Mouse (Mus musculus) stomach, embryonic 15.5 days (tissue): ENCODE results near the gene Ltbp2. TPM values are rescaled to one million over a fixed set of nuclear protein-coding genes. Genes with fewer than 3 reads are reported as not detected.

ENCODE experiments used
- ATAC-seq: fragments of 200-750 bp; cut with Nextera tagmentation; 2 replicates; pipeline ENCODE4 v1.8.0; 2017; ENCODE audit warnings: low read depth, moderate number of reproducible peaks, moderate TSS enrichment; ENCODE audit not compliant: insufficient read depth, low FRiP score
- H3K27ac ChIP-seq: fragments of 300-500 bp; sonication (generic); 2 replicates; pipeline ENCODE4 v1.5.1; 2015; ENCODE audit warnings: mild to moderate bottlenecking, inconsistent platforms
- H3K27me3 ChIP-seq: fragments of 300-500 bp; sonication (generic); replicated peaks from 2 replicates; pipeline ENCODE4 v1.6.1; 2015; ENCODE audit warnings: inconsistent platforms
- H3K36me3 ChIP-seq: fragments of 300-500 bp; sonication (generic); 2 replicates; pipeline ENCODE4 v1.6.1; 2015; ENCODE audit warnings: inconsistent platforms
- H3K4me1 ChIP-seq: fragments of 300-500 bp; sonication (generic); 2 replicates; pipeline ENCODE4 v1.6.1; 2015; ENCODE audit warnings: inconsistent platforms
- H3K4me2 ChIP-seq: fragments of 300-500 bp; sonication (generic); 2 replicates; pipeline ENCODE4 v1.6.1; 2015; ENCODE audit warnings: mild to moderate bottlenecking, inconsistent platforms
- H3K4me3 ChIP-seq: fragments of 300-500 bp; sonication (generic); replicated peaks from 2 replicates; pipeline ENCODE4 v1.5.1; 2015; ENCODE audit warnings: inconsistent platforms
- H3K9ac ChIP-seq: fragments of 300-500 bp; sonication (generic); 2 replicates; pipeline ENCODE4 v1.6.1; 2015; ENCODE audit warnings: inconsistent platforms
- H3K9me3 ChIP-seq: fragments of 300-500 bp; sonication (generic); 2 replicates; pipeline ENCODE4 v1.6.1; 2016; ENCODE audit warnings: inconsistent platforms
- WGBS: fragments of 180-500 bp; shearing (Covaris S2); methylation state at CpG from one replicate; pipeline ENCODE4 v1.1.7; 2015; 5-methylcytosine and 5-hydroxymethylcytosine counted together
- polyA plus RNA-seq: library from polyadenylated mRNA; unstranded; fragments of >200 nt; fragmentation: Nextera tagmentation; extraction: Ambion mirVana; gene quantifications from 2 replicates; pipeline ENCODE4 v1.2.1, GENCODE M21; 2015

Gene Ltbp2
- polyA plus RNA-seq, 1 experiment from 2014 or later, result 1.2 TPM

- no peaks in the 10 kb centered on the region for H3K27me3 ChIP-seq
- H3K4me3 ChIP-seq, result no peak overlapping the region
- ATAC-seq, result no peak
- H3K4me2 ChIP-seq, result no peak overlapping the region
- H3K27ac ChIP-seq, result no peak overlapping the region
- no peaks in the 10 kb centered on the region for H3K9me3 ChIP-seq
- no peak overlapping the region for H3K9ac ChIP-seq
- no peaks in the 10 kb centered on the region for H3K4me1 ChIP-seq
- no peaks in the 10 kb centered on the region for H3K36me3 ChIP-seq
- WGBS, result 74% methylated on average over 13 of the region's 13 CpGs
Observed at GRCm38 (mm10) chr12:84733366-84733765, 143.0 kb downstream of the Ltbp2 start.

Other genes starting within 250 kb of the Ltbp2 start
- gene Vrtn, start 235.5 kb downstream of the Ltbp2 start, polyA plus RNA-seq, result not detected in 2 replicates
- gene Syndig1l, start 177.7 kb downstream of the Ltbp2 start, polyA plus RNA-seq, result 0.23 and 0.36 TPM in 2 replicates
- 62.1 and 67.8 TPM in 2 replicates for gene Npc2, start 103.4 kb downstream of the Ltbp2 start, polyA plus RNA-seq
- 119 and 125 TPM in 2 replicates for gene Isca2, start 103.3 kb downstream of the Ltbp2 start, polyA plus RNA-seq
- 132 and 140 TPM in 2 replicates for gene Fcf1, start 94.4 kb upstream of the Ltbp2 start, polyA plus RNA-seq
- 10.8 and 11.8 TPM in 2 replicates for gene Arel1, start 94.4 kb upstream of the Ltbp2 start, polyA plus RNA-seq
- gene Ylpm1, start 119.8 kb upstream of the Ltbp2 start, polyA plus RNA-seq, result 25.7 and 26.1 TPM in 2 replicates
- 2.9 and 3.0 TPM in 2 replicates for gene Prox2, start 234.2 kb upstream of the Ltbp2 start, polyA plus RNA-seq
- gene Dlst, start 234.3 kb upstream of the Ltbp2 start, polyA plus RNA-seq, result 102 and 106 TPM in 2 replicates